Mouse (Mus musculus) heart, adult 18-20 months (tissue): ENCODE data around the gene Cotl1. TPM values are rescaled to one million over a fixed set of nuclear protein-coding genes. Genes with fewer than 3 reads are reported as not detected.

Source experiments
- DNase-seq, 2 experiments: peaks; one replicate each; pipeline ENCODE4 v3.0.0; 2021 to 2022; ENCODE audit warnings: mixed read lengths in 1 of 2
- total RNA-seq, 2 experiments: library from RNA; stranded (reverse); gene quantifications; 2 replicates each; pipeline ENCODE4 v1.2.3; 2021

The Cotl1 gene
- total RNA-seq, 2 experiments from 2014 or later = 16.7 to 22.9 TPM

GRCm38 (mm10) chr8:119817446-119817845 is 22.9 kb downstream of the Cotl1 start:
- DNase-seq = no peak

- peak in 1 of 2 experiments; percentile 57 for DNase-seq
These were observed 24.1 kb downstream of the Cotl1 start for GRCm38 (mm10) chr8:119816219-119816618.

- peak in 1 of 2 experiments; percentile 59 for DNase-seq
These were observed 27.5 kb downstream of the Cotl1 start for GRCm38 (mm10) chr8:119812650-119813431.

- DNase-seq = peak in 1 of 2 experiments; percentile 41
These were observed 28.4 kb downstream of the Cotl1 start for GRCm38 (mm10) chr8:119811925-119812324.

GRCm38 (mm10) chr8:119810953-119811499 is 29.3 kb downstream of the Cotl1 start:
- DNase-seq = no peak

GRCm38 (mm10) chr8:119810127-119810868 is 30.0 kb downstream of the Cotl1 start:
- DNase-seq = no peak

- no peak for DNase-seq
These were observed 30.7 kb downstream of the Cotl1 start for GRCm38 (mm10) chr8:119809620-119810019.

GRCm38 (mm10) chr8:119807687-119808086 is 32.7 kb downstream of the Cotl1 start:
- DNase-seq = no peak

GRCm38 (mm10) chr8:119806422-119807263 is 33.7 kb downstream of the Cotl1 start:
- DNase-seq = no peak

- DNase-seq = no peak
These were observed 35.1 kb downstream of the Cotl1 start for GRCm38 (mm10) chr8:119805275-119805674.

GRCm38 (mm10) chr8:119802592-119802991 is 37.8 kb downstream of the Cotl1 start:
- no peak for DNase-seq

GRCm38 (mm10) chr8:119801168-119801567 is 39.2 kb downstream of the Cotl1 start:
- no peak for DNase-seq

GRCm38 (mm10) chr8:119798965-119799264 is 41.4 kb downstream of the Cotl1 start:
- no peak for DNase-seq

- DNase-seq = peak; percentile 65 to 72
These were observed 42.0 kb downstream of the Cotl1 start for GRCm38 (mm10) chr8:119798170-119798964.

GRCm38 (mm10) chr8:119795651-119796050 is 44.7 kb downstream of the Cotl1 start:
- DNase-seq = no peak

GRCm38 (mm10) chr8:119794689-119795088 is 45.7 kb downstream of the Cotl1 start:
- no peak for DNase-seq

- DNase-seq = peak in 1 of 2 experiments; percentile 54
These were observed 48.3 kb downstream of the Cotl1 start for GRCm38 (mm10) chr8:119791804-119792704.

- DNase-seq = no peak
These were observed 50.8 kb downstream of the Cotl1 start for GRCm38 (mm10) chr8:119789581-119789980.

- DNase-seq = no peak
These were observed 51.5 kb downstream of the Cotl1 start for GRCm38 (mm10) chr8:119788607-119789381.

- no peak for DNase-seq
These were observed 53.0 kb downstream of the Cotl1 start for GRCm38 (mm10) chr8:119787341-119787740.
